Comparison of ENCODE assay signal across 8 mouse cellular contexts in genomic region chr10:97313407-97313901, GRCm38 (mm10).
DNase-seq lines count a peak whose midpoint lies in the region; ATAC-seq and TF ChIP-seq lines count a peak whose summit lies in the region.

No protein-coding gene starts in this region.

- TF ChIP-seq CTCF in heart, postnatal 0 days (IDR thresholded peaks at IDR 0.05; ENCODE audit: low read depth), result no peak
- TF ChIP-seq CTCF in liver, embryonic 14.5 days (IDR thresholded peaks at IDR 0.05; ENCODE audit: low read depth), result no peak

- TF ChIP-seq EP300 in heart, postnatal 0 days (IDR thresholded peaks at IDR 0.05; ENCODE audit: low read depth), result 0 out of 2 replicates have a peak, but pooled peaks have one; percentile 42
- no peak for TF ChIP-seq EP300 in liver, embryonic 14.5 days (IDR thresholded peaks at IDR 0.05; ENCODE audit: low read depth)

- under 1% methylated on average over 13 of the region's 13 CpGs for WGBS in forebrain, embryonic 13.5 days
- under 1% methylated on average over 13 of the region's 13 CpGs for WGBS in heart, postnatal 0 days
- WGBS in liver, embryonic 14.5 days (ENCODE audit: insufficient replicate concordance), result under 1% methylated on average over 13 of the region's 13 CpGs
- under 1% methylated on average over 13 of the region's 13 CpGs for WGBS in stomach, embryonic 15.5 days

- ATAC-seq in cerebellum, adult (ENCODE audit: insufficient number of reproducible peaks, low FRiP score, low TSS enrichment), result peak; percentile 97
- peak; percentile 97 for ATAC-seq in forebrain, embryonic 13.5 days
- ATAC-seq in heart, postnatal 0 days (ENCODE audit: insufficient read depth, low read depth), result peak; percentile 96
- ATAC-seq in liver, embryonic 14.5 days (ENCODE audit: insufficient read depth), result peak; percentile 85
- peak; percentile 90 for ATAC-seq in stomach, embryonic 15.5 days (ENCODE audit: insufficient read depth, low FRiP score, low read depth)

- H3K9me3 ChIP-seq in forebrain, embryonic 13.5 days (replicated peaks), result no peaks in the 10 kb centered on the region
- no peaks in the 10 kb centered on the region for H3K9me3 ChIP-seq in heart, postnatal 0 days (replicated peaks; ENCODE audit: control insufficient read depth, low read length)
- H3K9me3 ChIP-seq in liver, embryonic 14.5 days (ENCODE audit: control insufficient read depth, low read length), result no peaks in the 10 kb centered on the region
- H3K9me3 ChIP-seq in stomach, embryonic 15.5 days, result no peaks in the 10 kb centered on the region

- peak; percentile 65 to 72 for DNase-seq in CD8-positive naive resting alpha-beta T cell, adult 2 months (ENCODE audit: low read depth in 2 of 2, low spot score in 2 of 2)
- peak; percentile 97 for DNase-seq in heart, postnatal 0 days (ENCODE audit: low spot score)
- peak; percentile 80 to 90 for DNase-seq in kidney, postnatal 36 days
- DNase-seq in liver, embryonic 14.5 days (ENCODE audit: low read depth in 3 of 3, low spot score in 3 of 3), result peak; percentile 37 to 47 (median 39)
- peak; percentile 81 for DNase-seq in neural tube, embryonic 10.5 days (ENCODE audit: extremely low spot score, low spot score)

- H3K4me3 ChIP-seq in forebrain, embryonic 13.5 days, result peak overlapping the region; percentile 43
- H3K4me3 ChIP-seq in heart, postnatal 0 days (ENCODE audit: low read depth, low read length), result peak overlapping the region; percentile 57
- peak overlapping the region; percentile 43 to 51 for H3K4me3 ChIP-seq in liver, embryonic 14.5 days (ENCODE audit: insufficient read depth in 1 of 2, low read depth in 2 of 2, low read length in 2 of 2)
- peak overlapping the region; percentile 51 for H3K4me3 ChIP-seq in stomach, embryonic 15.5 days (replicated peaks)

- peak overlapping the region; percentile 78 for H3K9ac ChIP-seq in forebrain, embryonic 13.5 days
- H3K9ac ChIP-seq in heart, postnatal 0 days (replicated peaks; ENCODE audit: low read depth, low read length), result peak overlapping the region; percentile 60
- H3K9ac ChIP-seq in liver, embryonic 14.5 days (replicated peaks), result peak overlapping the region; percentile 43; the same call in 1 of the 2 replicates
- H3K9ac ChIP-seq in stomach, embryonic 15.5 days, result peak overlapping the region; percentile 26; the same call in 1 of the 2 replicates

- H3K4me1 ChIP-seq in forebrain, embryonic 13.5 days, result peaks cover 21% of the 10 kb centered on the region; the same call in 1 of the 2 replicates
- H3K4me1 ChIP-seq in heart, postnatal 0 days (ENCODE audit: control insufficient read depth, insufficient read depth), result no peaks in the 10 kb centered on the region
- H3K4me1 ChIP-seq in liver, embryonic 14.5 days (replicated peaks; ENCODE audit: control insufficient read depth in 2 of 2, insufficient read depth in 2 of 2, low read length in 1 of 2), result no peaks in the 10 kb centered on the region; a peak in 1 of 4 replicates
- H3K4me1 ChIP-seq in stomach, embryonic 15.5 days, result no peaks in the 10 kb centered on the region

- peak overlapping the region; percentile 63 for H3K4me2 ChIP-seq in forebrain, embryonic 13.5 days
- peak overlapping the region; percentile 71 for H3K4me2 ChIP-seq in heart, postnatal 0 days (ENCODE audit: low read depth, low read length)
- peak overlapping the region; percentile 80 for H3K4me2 ChIP-seq in liver, embryonic 14.5 days (ENCODE audit: low read depth)
- peak overlapping the region; percentile 69 for H3K4me2 ChIP-seq in stomach, embryonic 15.5 days

- no peaks in the 10 kb centered on the region for H3K27me3 ChIP-seq in forebrain, embryonic 13.5 days
- H3K27me3 ChIP-seq in heart, postnatal 0 days (ENCODE audit: control insufficient read depth, insufficient read depth, low read length), result no peaks in the 10 kb centered on the region
- H3K27me3 ChIP-seq in liver, embryonic 14.5 days (ENCODE audit: control insufficient read depth, insufficient read depth, low read length), result no peaks in the 10 kb centered on the region
- H3K27me3 ChIP-seq in stomach, embryonic 15.5 days (replicated peaks), result no peaks in the 10 kb centered on the region

- peak overlapping the region; percentile 95 for H3K27ac ChIP-seq in forebrain, embryonic 13.5 days
- peak overlapping the region; percentile 94 for H3K27ac ChIP-seq in heart, postnatal 0 days (ENCODE audit: low read depth)
- no peak overlapping the region for H3K27ac ChIP-seq in liver, embryonic 14.5 days
- H3K27ac ChIP-seq in stomach, embryonic 15.5 days, result peak overlapping the region; percentile 97

- no peaks in the 10 kb centered on the region for H3K36me3 ChIP-seq in forebrain, embryonic 13.5 days (ENCODE audit: poor library complexity, severe bottlenecking)
- no peaks in the 10 kb centered on the region for H3K36me3 ChIP-seq in heart, postnatal 0 days (replicated peaks; ENCODE audit: control insufficient read depth, insufficient read depth, low read length)
- H3K36me3 ChIP-seq in liver, embryonic 14.5 days (replicated peaks; ENCODE audit: control insufficient read depth, insufficient read depth, low read depth), result no peaks in the 10 kb centered on the region
- no peaks in the 10 kb centered on the region for H3K36me3 ChIP-seq in stomach, embryonic 15.5 days

Comparison
In these comparisons a context has a peak if more than half of its experiments do, and no peak if none do; other contexts are left out.
1. DNase-seq: peak in every context shown above with its lines; median percentile 97 in heart, postnatal 0 days; 85 in kidney, postnatal 36 days; 81 in neural tube, embryonic 10.5 days; 68 in CD8-positive naive resting alpha-beta T cell, adult 2 months; 39 in liver, embryonic 14.5 days.
2. H3K9ac ChIP-seq: peak in every context shown above with its lines; median percentile 78 in forebrain, embryonic 13.5 days; 60 in heart, postnatal 0 days; 43 in liver, embryonic 14.5 days; 26 in stomach, embryonic 15.5 days.